Mouse (Mus musculus) thymus, adult 2 months (tissue): ENCODE results near the gene Mapk1. TPM values are rescaled to one million over a fixed set of nuclear protein-coding genes. Genes with fewer than 3 reads are reported as not detected.

Source experiments
- DNase-seq: peaks from one replicate; pipeline ENCODE4 v3.0.0; 2021
- H3K27ac ChIP-seq: fragments of 200-500 bp; 2 replicates; pipeline ENCODE4 v1.5.1; 2012; ENCODE audit warnings: low read length, control low read depth; ENCODE audit not compliant: control insufficient read depth, insufficient read depth
- H3K27me3 ChIP-seq: fragments of 200-500 bp; 2 replicates; pipeline ENCODE4 v1.6.1; 2012; ENCODE audit warnings: mild to moderate bottlenecking, low read length, moderate library complexity, mixed read lengths; ENCODE audit not compliant: control insufficient read depth, insufficient read depth
- H3K36me3 ChIP-seq: fragments of 200-500 bp; 2 replicates; pipeline ENCODE4 v1.6.1; 2012; ENCODE audit warnings: mild to moderate bottlenecking, low read length, moderate library complexity; ENCODE audit not compliant: control insufficient read depth, insufficient read depth
- H3K4me1 ChIP-seq: fragments of 200-500 bp; replicated peaks from 2 replicates; pipeline ENCODE4 v1.6.1; 2012; ENCODE audit warnings: low read length; ENCODE audit not compliant: control insufficient read depth, insufficient read depth
- H3K4me3 ChIP-seq: fragments of 200-500 bp; 2 replicates; pipeline ENCODE4 v1.5.1; 2012; ENCODE audit warnings: mild to moderate bottlenecking, low read length, control low read depth, moderate library complexity; ENCODE audit not compliant: control insufficient read depth, insufficient read depth
- CTCF ChIP-seq: fragments of 200-500 bp; IDR thresholded peaks from 2 replicates; pipeline ENCODE4 v1.5.1; 2012; ENCODE audit warnings: mild to moderate bottlenecking, control low read depth, low read length, moderate library complexity, borderline replicate concordance; ENCODE audit not compliant: control insufficient read depth, poor library complexity, insufficient read depth; ENCODE audit errors: extremely low read depth
- POLR2A ChIP-seq: fragments of 200-500 bp; IDR thresholded peaks from 2 replicates; pipeline ENCODE4 v1.6.1; 2012; ENCODE audit warnings: mild to moderate bottlenecking, low read length, control low read depth, moderate library complexity; ENCODE audit not compliant: control insufficient read depth, poor library complexity, insufficient read depth; ENCODE audit errors: extremely low read depth
- WGBS: fragments of 180-500 bp; shearing (Covaris S2); methylation state at CpG from one replicate; pipeline ENCODE4 v1.1.7; 2018; 5-methylcytosine and 5-hydroxymethylcytosine counted together
- polyA plus RNA-seq: library from polyadenylated mRNA; depleted of rRNA; stranded (reverse); fragments of >200 nt; gene quantifications from 2 replicates; pipeline ENCODE4 v1.2.3, GENCODE M21; 2012

Mapk1 gene
- polyA plus RNA-seq, 1 experiment, result 126 TPM

- Histone ChIP-seq H3K36me3 (no peaks in the 10 kb centered on the region; the same call in 1 of the 2 replicates), H3K4me1 (no peaks in the 10 kb centered on the region)
- 71% methylated on average over 3 of the region's 3 CpGs for WGBS
These were observed 70.7 kb downstream of the Mapk1 start for GRCm38 (mm10) chr16:17053903-17054302.

GRCm38 (mm10) chr16:17055584-17055983 lies 72.4 kb downstream of the Mapk1 start:
- H3K4me1 ChIP-seq, result no peaks in the 10 kb centered on the region
- no peak overlapping the region for H3K27ac ChIP-seq
- DNase-seq, result no peak
- TF ChIP-seq CTCF (no peak), POLR2A (no peak)
- H3K27me3 ChIP-seq, result no peaks in the 10 kb centered on the region
- 88% methylated on average over 3 of the region's 3 CpGs for WGBS
- H3K4me3 ChIP-seq, result no peak overlapping the region
- H3K36me3 ChIP-seq, result no peaks in the 10 kb centered on the region

More at GRCm38 (mm10) chr16:17053903-17054302, 70.7 kb downstream of the Mapk1 start:
- Histone ChIP-seq H3K27me3 (no peaks in the 10 kb centered on the region), H3K27ac (no peak overlapping the region), H3K4me3 (no peak overlapping the region)
- DNase-seq, result no peak
- TF ChIP-seq CTCF, result no peak

- Histone ChIP-seq H3K27me3 (no peaks in the 10 kb centered on the region), H3K4me1 (no peaks in the 10 kb centered on the region), H3K4me3 (no peak overlapping the region), H3K27ac (no peak overlapping the region), H3K36me3 (no peaks in the 10 kb centered on the region)
- DNase-seq, result no peak
- TF ChIP-seq POLR2A (no peak), CTCF (no peak)
- 86% methylated on average over 1 of the region's 1 CpGs for WGBS
These were observed 79.2 kb downstream of the Mapk1 start for GRCm38 (mm10) chr16:17062338-17062737.

GRCm38 (mm10) chr16:17067552-17067951 lies 84.4 kb downstream of the Mapk1 start:
- DNase-seq, result no peak
- H3K4me1 ChIP-seq, result peaks cover 3% of the 10 kb centered on the region
- no peak for TF ChIP-seq POLR2A
- TF ChIP-seq CTCF, result no peak
- no peaks in the 10 kb centered on the region for H3K36me3 ChIP-seq
- H3K27ac ChIP-seq, result no peak overlapping the region
- WGBS, result 94% methylated on average over 2 of the region's 2 CpGs
- no peak overlapping the region for H3K4me3 ChIP-seq
- no peaks in the 10 kb centered on the region for H3K27me3 ChIP-seq

GRCm38 (mm10) chr16:17069511-17070443 lies 86.6 kb downstream of the Mapk1 start, which contains the start of gene Ypel1:
Gene Ypel1 (plus strand): TSS chr16:17069696.
- H3K27me3 ChIP-seq, result no peaks in the 10 kb centered on the region
- H3K4me1 ChIP-seq, result peaks cover 3% of the 10 kb centered on the region
- no peak within 1 kb of the TSS for H3K27ac ChIP-seq
- peak; percentile 80 for DNase-seq
- TF ChIP-seq CTCF, result peak; percentile 51; the same call in 1 of the 2 replicates
- TF ChIP-seq POLR2A, result peak; percentile 57
- H3K4me3 ChIP-seq, result peak within 1 kb of the TSS; percentile 98
- no peaks in the 10 kb centered on the region for H3K36me3 ChIP-seq
- under 1% methylated on average over 76 of the region's 76 CpGs for WGBS

GRCm38 (mm10) chr16:17070716-17071115 lies 87.5 kb downstream of the Mapk1 start:
- Histone ChIP-seq H3K4me3 (no peak overlapping the region), H3K27ac (no peak overlapping the region), H3K36me3 (no peaks in the 10 kb centered on the region), H3K4me1 (peaks cover 3% of the 10 kb centered on the region), H3K27me3 (no peaks in the 10 kb centered on the region)
- TF ChIP-seq CTCF (no peak), POLR2A (no peak)
- WGBS, result 62% methylated on average over 6 of the region's 6 CpGs
- DNase-seq, result no peak

- no peak overlapping the region for H3K27ac ChIP-seq
- no peaks in the 10 kb centered on the region for H3K36me3 ChIP-seq
- H3K27me3 ChIP-seq, result no peaks in the 10 kb centered on the region
- WGBS, result 95% methylated on average over 7 of the region's 7 CpGs
- TF ChIP-seq POLR2A (no peak), CTCF (no peak)
- H3K4me3 ChIP-seq, result no peak overlapping the region
- DNase-seq, result no peak
- peaks cover 3% of the 10 kb centered on the region for H3K4me1 ChIP-seq
These were observed 89.8 kb downstream of the Mapk1 start for GRCm38 (mm10) chr16:17073000-17073399.
